Mouse (Mus musculus) stomach, embryonic 14.5 days (tissue): Measurements from ENCODE around the gene Gm45021. TPM values are rescaled to one million over a fixed set of nuclear protein-coding genes. Genes with fewer than 3 reads are reported as not detected.

Experiments used
- ATAC-seq: fragments of 200-750 bp; cut with Nextera tagmentation; 2 replicates; pipeline ENCODE4 v1.8.0; 2017; ENCODE audit warnings: low read depth, moderate TSS enrichment; ENCODE audit not compliant: insufficient number of reproducible peaks, insufficient read depth, low FRiP score
- H3K27ac ChIP-seq: fragments of 300-500 bp; sonication (generic); 2 replicates; pipeline ENCODE4 v1.5.1; 2014; ENCODE audit warnings: mild to moderate bottlenecking, low read length, moderate library complexity, mixed read lengths
- H3K27me3 ChIP-seq: fragments of 300-500 bp; sonication (generic); 2 replicates; pipeline ENCODE4 v1.6.1; 2014; ENCODE audit warnings: low read length, control low read depth, mixed read lengths; ENCODE audit not compliant: control insufficient read depth, insufficient read depth
- H3K36me3 ChIP-seq: fragments of 300-500 bp; sonication (generic); 2 replicates; pipeline ENCODE4 v1.6.1; 2014; ENCODE audit warnings: mild to moderate bottlenecking, control low read depth, low read length, moderate library complexity, mixed read lengths; ENCODE audit not compliant: control insufficient read depth, insufficient read depth
- H3K4me1 ChIP-seq: fragments of 300-500 bp; sonication (generic); 2 replicates; pipeline ENCODE4 v1.6.1; 2014; ENCODE audit warnings: low read length, control low read depth, mixed read lengths; ENCODE audit not compliant: control insufficient read depth, insufficient read depth
- H3K4me2 ChIP-seq: fragments of 300-500 bp; sonication (generic); replicated peaks from 2 replicates; pipeline ENCODE4 v1.6.1; 2014; ENCODE audit warnings: low read depth, low read length, control low read depth
- H3K4me3 ChIP-seq: fragments of 300-500 bp; sonication (generic); 2 replicates; pipeline ENCODE4 v1.5.1; 2014; ENCODE audit warnings: low read depth, low read length, control low read depth
- H3K9ac ChIP-seq: fragments of 300-500 bp; sonication (generic); replicated peaks from 2 replicates; pipeline ENCODE4 v1.6.1; 2014; ENCODE audit warnings: low read depth, mild to moderate bottlenecking, control low read depth, low read length, moderate library complexity, mixed read lengths
- H3K9me3 ChIP-seq: fragments of 300-500 bp; sonication (generic); 2 replicates; pipeline ENCODE4 v1.6.1; 2016; ENCODE audit warnings: low read depth, low read length, control low read depth; ENCODE audit not compliant: control insufficient read depth
- WGBS: fragments of 180-500 bp; shearing (Covaris S2); extraction: QIAGEN DNeasy Blood & Tissue Kit; methylation state at CpG from one replicate; pipeline ENCODE4 v1.1.7; 2014; 5-methylcytosine and 5-hydroxymethylcytosine counted together
- polyA plus RNA-seq: library from polyadenylated mRNA; unstranded; fragments of >200 nt; fragmentation: Nextera tagmentation; extraction: Ambion mirVana; gene quantifications from 2 replicates; pipeline ENCODE4 v1.2.1, GENCODE M21; 2014

Gene Gm45021
- polyA plus RNA-seq, 1 experiment from 2014 or later = not detected

DNA sequence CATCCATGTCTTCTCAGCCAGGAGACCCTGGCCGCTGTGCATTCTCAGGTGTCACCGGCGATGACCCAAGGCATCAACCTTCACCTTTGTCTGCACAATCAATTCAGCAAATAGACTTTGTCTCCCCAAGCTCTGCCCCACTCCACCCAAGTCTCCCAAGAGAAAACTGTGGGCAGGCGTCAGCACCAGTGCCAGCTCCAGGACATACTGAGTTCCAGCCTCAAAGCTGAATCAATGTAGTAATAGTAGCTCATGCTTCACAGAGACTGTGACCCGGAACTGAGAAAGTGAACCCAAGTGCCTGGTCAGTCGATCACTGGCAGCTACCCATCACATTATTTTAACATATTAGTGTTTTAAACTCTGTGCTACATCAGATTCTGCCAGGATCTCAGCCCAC, 41.1 kb upstream of the Gm45021 start:
- no peak overlapping the region for H3K4me2 ChIP-seq
- H3K4me3 ChIP-seq = no peak overlapping the region
- 77% methylated on average over 6 of the region's 6 CpGs for WGBS
- no peak overlapping the region for H3K27ac ChIP-seq
- no peaks in the 10 kb centered on the region for H3K4me1 ChIP-seq
- no peak for ATAC-seq
- H3K9ac ChIP-seq = no peak overlapping the region
- no peaks in the 10 kb centered on the region for H3K9me3 ChIP-seq
- H3K36me3 ChIP-seq = no peaks in the 10 kb centered on the region
- no peaks in the 10 kb centered on the region for H3K27me3 ChIP-seq

DNA sequence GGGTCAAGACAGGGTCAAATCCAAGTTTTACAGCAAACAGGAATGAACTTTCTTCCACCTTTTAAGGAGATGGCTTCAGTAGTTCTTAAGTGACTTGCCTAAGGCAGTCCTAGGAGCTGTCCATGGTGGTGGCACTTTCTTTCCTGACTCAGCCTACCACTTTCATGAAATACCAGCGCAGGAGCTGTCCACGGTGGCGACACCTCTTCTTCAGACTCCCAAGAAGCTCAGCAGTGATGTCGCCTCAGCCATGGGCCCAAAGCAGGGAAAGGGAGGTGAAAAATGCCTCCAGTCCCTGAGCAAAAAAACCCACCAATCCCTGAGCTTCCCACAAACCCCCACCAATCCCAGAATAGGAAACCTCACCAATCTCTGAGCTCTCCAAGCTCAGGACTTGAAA, 36.5 kb upstream of the Gm45021 start:
- no peak for ATAC-seq
- H3K4me3 ChIP-seq = no peak overlapping the region
- H3K27ac ChIP-seq = no peak overlapping the region; the same call in 1 of the 2 replicates

GRCm38 (mm10) chr6:48553819-48554218, 35.6 kb upstream of the Gm45021 start:
- Histone ChIP-seq H3K9ac (no peak overlapping the region), H3K4me3 (peak overlapping the region; percentile 41; the same call in 1 of the 2 replicates)
- ATAC-seq = no peak

More for the DNA sequence above, 36.5 kb upstream of the Gm45021 start:
- Histone ChIP-seq H3K9me3 (no peaks in the 10 kb centered on the region), H3K9ac (no peak overlapping the region), H3K4me2 (no peak overlapping the region), H3K27me3 (no peaks in the 10 kb centered on the region), H3K4me1 (no peaks in the 10 kb centered on the region), H3K36me3 (no peaks in the 10 kb centered on the region)
- 49% methylated on average over 4 of the region's 4 CpGs for WGBS

DNA sequence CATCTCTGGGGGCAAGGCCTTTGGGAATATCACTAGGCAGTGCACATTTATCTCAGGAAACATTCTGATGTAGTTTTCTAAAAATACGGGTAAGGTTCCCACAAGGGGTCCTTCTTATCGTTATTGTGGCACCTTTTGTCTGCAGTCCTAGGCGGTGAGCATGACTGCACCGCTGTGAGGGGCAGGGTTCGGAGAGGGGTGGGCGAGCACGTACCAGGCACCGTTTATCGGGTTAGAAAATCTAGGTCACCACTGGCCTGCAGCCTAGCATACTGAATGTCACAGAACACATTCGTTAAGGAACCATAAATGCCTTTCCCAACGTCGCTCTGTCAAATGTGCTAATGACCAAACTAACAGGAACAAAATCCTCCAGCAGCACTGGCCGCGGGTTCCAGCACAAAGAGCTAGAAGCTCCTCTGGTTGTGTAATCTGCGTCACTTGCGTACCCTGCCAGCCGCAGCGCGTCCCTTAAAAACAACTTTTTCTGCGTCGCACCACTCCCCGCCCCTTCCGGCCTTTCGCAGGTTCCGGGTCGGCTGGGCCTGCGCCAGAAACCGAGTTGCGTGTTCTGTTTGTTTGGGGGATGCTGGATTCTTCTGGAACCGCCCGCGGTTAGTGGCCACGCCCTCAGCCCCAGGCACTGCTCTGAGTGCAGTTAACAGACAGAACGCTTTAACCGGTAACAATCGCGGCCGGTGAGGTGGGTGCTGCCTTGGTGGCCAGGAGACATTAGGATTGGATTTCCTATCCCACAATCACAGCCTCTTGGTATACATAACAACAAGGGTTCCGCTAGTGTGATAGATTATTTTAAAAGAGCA, 34.9 kb upstream of the Gm45021 start, which contains the start of gene Lrrc61:
Lrrc61 (plus strand) TSS at position 517 of the 824 bp plus-strand sequence.
- H3K4me2 ChIP-seq = peak within 1 kb of the TSS; percentile 82
- H3K9me3 ChIP-seq = no peaks in the 10 kb centered on the region
- peak within 1 kb of the TSS; percentile 96 for H3K27ac ChIP-seq
- ATAC-seq = peak; percentile 84
- no peaks in the 10 kb centered on the region for H3K36me3 ChIP-seq
- H3K9ac ChIP-seq = peak within 1 kb of the TSS; percentile 77
- no peaks in the 10 kb centered on the region for H3K4me1 ChIP-seq
- WGBS = 1% methylated on average over 39 of the region's 39 CpGs
- H3K4me3 ChIP-seq = peak within 1 kb of the TSS; percentile 41
- H3K27me3 ChIP-seq = no peaks in the 10 kb centered on the region

More at GRCm38 (mm10) chr6:48553819-48554218, 35.6 kb upstream of the Gm45021 start:
- Histone ChIP-seq H3K27ac (no peak overlapping the region; the same call in 1 of the 2 replicates), H3K4me2 (peak overlapping the region; percentile 82), H3K9me3 (no peaks in the 10 kb centered on the region), H3K4me1 (no peaks in the 10 kb centered on the region), H3K36me3 (no peaks in the 10 kb centered on the region), H3K27me3 (no peaks in the 10 kb centered on the region)
- 84% methylated on average over 4 of the region's 4 CpGs for WGBS

GRCm38 (mm10) chr6:48555104-48555890, 34.1 kb upstream of the Gm45021 start:
- no peaks in the 10 kb centered on the region for H3K27me3 ChIP-seq
- WGBS = 27% methylated on average over 14 of the region's 14 CpGs
- peak overlapping the region; percentile 41 for H3K4me3 ChIP-seq
- H3K9ac ChIP-seq = peak overlapping the region; percentile 77
- no peaks in the 10 kb centered on the region for H3K9me3 ChIP-seq
- H3K27ac ChIP-seq = peak overlapping the region; percentile 96
- no peaks in the 10 kb centered on the region for H3K4me1 ChIP-seq
- peak overlapping the region; percentile 82 for H3K4me2 ChIP-seq
- ATAC-seq = peak; percentile 74; the same call in 1 of the 2 replicates
- no peaks in the 10 kb centered on the region for H3K36me3 ChIP-seq

DNA sequence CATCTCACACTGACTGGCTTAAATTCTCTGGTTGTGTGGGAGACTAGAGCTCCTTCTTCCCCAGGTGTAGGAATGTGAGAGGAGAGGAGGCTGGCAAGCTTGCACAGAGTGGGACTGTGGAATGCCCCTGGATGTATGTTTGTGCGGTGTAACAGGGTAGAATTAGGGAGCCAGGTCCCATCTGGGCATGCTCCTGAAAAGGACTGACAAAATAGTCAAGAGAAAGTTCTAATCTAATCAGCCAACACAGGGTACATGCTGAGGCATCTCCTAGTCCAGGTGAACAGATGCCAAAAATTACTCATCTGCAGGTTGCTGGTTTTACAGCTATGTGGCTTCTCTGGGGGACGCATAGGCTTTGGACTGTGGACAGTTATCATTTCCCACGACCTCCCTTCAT, 33.5 kb upstream of the Gm45021 start:
- H3K9ac ChIP-seq = no peak overlapping the region
- no peaks in the 10 kb centered on the region for H3K27me3 ChIP-seq
- H3K27ac ChIP-seq = no peak overlapping the region; the same call in 1 of the 2 replicates
- H3K4me2 ChIP-seq = no peak overlapping the region
- H3K4me1 ChIP-seq = no peaks in the 10 kb centered on the region
- no peaks in the 10 kb centered on the region for H3K9me3 ChIP-seq
- no peaks in the 10 kb centered on the region for H3K36me3 ChIP-seq
- no peak for ATAC-seq
- WGBS = 84% methylated on average over 3 of the region's 3 CpGs
- H3K4me3 ChIP-seq = no peak overlapping the region

DNA sequence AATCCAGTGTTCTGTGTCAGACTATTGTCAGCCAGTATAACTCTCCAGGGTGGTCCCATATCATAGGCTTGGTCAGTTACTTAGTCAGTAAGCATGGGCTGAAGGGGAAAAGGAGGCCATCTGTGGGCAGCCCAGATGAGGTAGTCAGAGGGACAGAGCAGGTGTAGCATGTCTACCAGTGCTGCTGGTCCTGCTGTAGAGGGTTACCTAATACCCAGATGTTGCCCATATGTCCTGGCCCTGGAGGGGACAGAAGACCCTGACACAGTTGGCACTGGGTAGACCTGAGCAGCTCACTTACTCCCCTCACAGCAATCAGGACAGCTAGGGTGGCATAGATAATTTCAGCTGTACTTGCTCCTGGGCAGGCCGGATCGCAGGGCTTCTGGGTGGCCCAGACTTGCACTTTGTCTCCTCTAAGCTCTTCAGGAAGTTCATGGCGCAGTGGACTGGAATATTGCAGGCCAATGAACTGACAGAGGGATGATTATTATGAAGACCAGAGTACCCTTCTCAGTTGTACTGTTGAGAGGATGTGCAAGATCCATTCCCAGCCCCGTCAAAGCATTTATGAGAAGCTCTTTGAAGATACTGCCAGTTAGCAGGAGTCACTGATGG, 23.6 kb upstream of the Gm45021 start:
- Histone ChIP-seq H3K9me3 (no peaks in the 10 kb centered on the region), H3K9ac (no peak overlapping the region), H3K27me3 (no peaks in the 10 kb centered on the region), H3K4me1 (peaks cover 21% of the 10 kb centered on the region; the same call in 1 of the 2 replicates), H3K27ac (peak overlapping the region; percentile 48; the same call in 1 of the 2 replicates), H3K4me3 (no peak overlapping the region), H3K4me2 (no peak overlapping the region), H3K36me3 (no peaks in the 10 kb centered on the region)
- 77% methylated on average over 4 of the region's 4 CpGs for WGBS
- ATAC-seq = no peak

GRCm38 (mm10) chr6:48566312-48566711, 23.1 kb upstream of the Gm45021 start:
- Histone ChIP-seq H3K4me3 (no peak overlapping the region), H3K4me1 (peaks cover 22% of the 10 kb centered on the region; the same call in 1 of the 2 replicates), H3K9ac (no peak overlapping the region), H3K27me3 (no peaks in the 10 kb centered on the region), H3K27ac (no peak overlapping the region; the same call in 1 of the 2 replicates), H3K4me2 (no peak overlapping the region), H3K9me3 (no peaks in the 10 kb centered on the region), H3K36me3 (no peaks in the 10 kb centered on the region)
- WGBS = 20% methylated on average over 5 of the region's 5 CpGs
- peak; percentile 33; the same call in 1 of the 2 replicates for ATAC-seq
